16 mouse cellular contexts compared by ENCODE assay signal in the genomic region with DNA sequence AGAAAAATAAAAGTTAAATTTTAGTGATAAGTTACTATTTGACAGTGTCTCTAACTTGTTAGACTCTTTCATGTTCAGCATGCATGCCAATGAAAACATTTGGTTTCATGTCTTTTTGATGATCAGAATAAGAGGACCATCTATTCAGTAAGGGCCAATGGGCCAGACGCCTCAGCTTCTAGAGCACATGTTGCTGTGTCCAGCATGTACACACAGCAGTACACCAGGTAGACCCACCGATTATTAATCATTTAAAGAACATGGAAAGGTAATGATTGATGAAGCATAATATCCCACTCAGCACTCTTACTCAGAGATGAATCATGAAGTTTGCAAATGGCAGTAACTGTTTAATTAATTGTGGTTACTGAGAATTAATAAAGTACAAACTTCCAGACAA. TPM values are rescaled to one million over a fixed set of nuclear protein-coding genes. Genes with fewer than 3 reads are reported as not detected.
"Had no signal": no experiment of that assay in that cellular context is flagged by ENCODE, and none has a peak within 500 bp of the region (broad histone marks: within the 10 kb centered on the region; RNA-seq: fewer than 3 reads in every experiment).

No protein-coding gene starts in this region.

- H3K9me3 ChIP-seq: liver, embryonic 13.5 days had no signal

- DNase-seq: layer of hippocampus, postnatal 36 days; liver, embryonic 13.5 days; lung, adult 2 months; lung, postnatal 14 days; lung, postnatal 4 days; midbrain, embryonic 14.5 days; thymus, adult 2 months; thymus, postnatal 14 days; thymus, postnatal 4 days had no signal

- H3K4me3 ChIP-seq: left cerebral cortex, adult 2 months; liver, embryonic 13.5 days had no signal

- H3K36me3 ChIP-seq: liver, embryonic 13.5 days had no signal

- H3K4me2 ChIP-seq: liver, embryonic 13.5 days; midbrain, embryonic 11.5 days had no signal

- H3K9ac ChIP-seq: liver, embryonic 13.5 days had no signal

- H3K27ac ChIP-seq: left cerebral cortex, adult 2 months; liver, embryonic 13.5 days; stomach, postnatal 0 days had no signal

- H3K4me1 ChIP-seq: liver, embryonic 13.5 days had no signal

- ATAC-seq: intestine, postnatal 0 days had no signal

RNA-seq across cellular contexts. Expression of gene Fut9, which starts 1.7 kb away (rescaled TPM):
- total RNA-seq: liver, adult 2 months; megakaryocyte progenitor cell, adult 5-6 weeks; megakaryocyte-erythroid progenitor cell, adult 5-6 weeks had no signal
- polyA plus RNA-seq: liver, adult 2 months; liver, embryonic 13.5 days had no signal
